Mouse (Mus musculus) kidney, postnatal 0 days (tissue): ENCODE data around the gene Taf1c. TPM values are rescaled to one million over a fixed set of nuclear protein-coding genes. Genes with fewer than 3 reads are reported as not detected.
A peak's percentile ranks its signal among the peaks of the same experiment; 100 is the strongest.

ENCODE experiments used
- ATAC-seq: fragments of 200-750 bp; cut with Nextera tagmentation; replicated peaks from 2 replicates; pipeline ENCODE4 v1.8.0; 2017; ENCODE audit warnings: low read depth, moderate number of reproducible peaks, moderate TSS enrichment, moderate library complexity; ENCODE audit not compliant: low FRiP score
- DNase-seq: peaks from one replicate; pipeline ENCODE4 v3.0.0-alpha.2; 2016; ENCODE audit warnings: low spot score
- H3K27ac ChIP-seq: fragments of 300-500 bp; sonication (generic); 2 replicates; pipeline ENCODE4 v1.5.1; 2014; ENCODE audit warnings: mild to moderate bottlenecking
- H3K27me3 ChIP-seq: fragments of 300-500 bp; sonication (generic); 2 replicates; pipeline ENCODE4 v1.6.1; 2014; ENCODE audit warnings: low read length, mixed read lengths; ENCODE audit not compliant: insufficient read depth
- H3K36me3 ChIP-seq: fragments of 300-500 bp; sonication (generic); 2 replicates; pipeline ENCODE4 v1.6.1; 2014; ENCODE audit warnings: low read length, mixed read lengths; ENCODE audit not compliant: insufficient read depth
- H3K4me1 ChIP-seq: fragments of 300-500 bp; sonication (generic); replicated peaks from 2 replicates; pipeline ENCODE4 v1.6.1; 2014; ENCODE audit warnings: antibody characterized with exemption, low read length, mixed read lengths; ENCODE audit not compliant: insufficient read depth
- H3K4me2 ChIP-seq: fragments of 300-500 bp; sonication (generic); 2 replicates; pipeline ENCODE4 v1.6.1; 2014; ENCODE audit warnings: mild to moderate bottlenecking, low read length, moderate library complexity, mixed read lengths
- H3K4me3 ChIP-seq: fragments of 300-500 bp; sonication (generic); replicated peaks from 2 replicates; pipeline ENCODE4 v1.5.1; 2014; ENCODE audit warnings: low read depth, low read length
- H3K9ac ChIP-seq: fragments of 300-500 bp; sonication (generic); 2 replicates; pipeline ENCODE4 v1.6.1; 2014; ENCODE audit warnings: low read depth, low read length
- H3K9me3 ChIP-seq: fragments of 300-500 bp; sonication (generic); replicated peaks from 2 replicates; pipeline ENCODE4 v1.6.1; 2016; ENCODE audit warnings: low read length, inconsistent platforms, mixed read lengths
- CTCF ChIP-seq: IDR thresholded peaks from 2 replicates; pipeline ENCODE4 v1.5.1; 2016; ENCODE audit warnings: antibody characterized with exemption, low read depth, mild to moderate bottlenecking, moderate library complexity
- WGBS: fragments of 180-500 bp; shearing (Covaris S2); extraction: QIAGEN DNeasy Blood & Tissue Kit; methylation state at CpG from one replicate; pipeline ENCODE4 v1.1.7; 2014; 5-methylcytosine and 5-hydroxymethylcytosine counted together
- polyA plus RNA-seq: library from polyadenylated mRNA; unstranded; fragments of >200 nt; fragmentation: Nextera tagmentation; extraction: Ambion mirVana; gene quantifications from 2 replicates; pipeline ENCODE4 v1.2.1, GENCODE M21; 2015

Gene Taf1c
- polyA plus RNA-seq, 1 experiment from 2014 or later = 8.3 TPM

GRCm38 (mm10) chr8:119548560-119549113 lies 56.4 kb downstream of the Taf1c start:
- H3K4me1 ChIP-seq = 0 out of 2 replicates have a peak, but pooled peaks cover 4% of the 10 kb centered on the region
- no peaks in the 10 kb centered on the region for H3K27me3 ChIP-seq
- H3K4me2 ChIP-seq = no peak overlapping the region
- H3K27ac ChIP-seq = no peak overlapping the region
- WGBS = 55% methylated on average over 7 of the region's 7 CpGs
- H3K9ac ChIP-seq = 0 out of 2 replicates have a peak overlapping the region, but pooled peaks have one; percentile 31
- peaks cover 20% of the 10 kb centered on the region for H3K36me3 ChIP-seq
- ATAC-seq (no peak), DNase-seq (no peak)
- no peak for TF ChIP-seq CTCF
- no peaks in the 10 kb centered on the region for H3K9me3 ChIP-seq
- no peak overlapping the region for H3K4me3 ChIP-seq

Other genes starting within 250 kb of the Taf1c start
- gene Mlycd, start 210.3 kb downstream of the Taf1c start, polyA plus RNA-seq = 19.5 and 21.9 TPM in 2 replicates
- gene Osgin1, start 171.1 kb downstream of the Taf1c start, polyA plus RNA-seq = 4.1 and 4.4 TPM in 2 replicates
- gene Necab2, start 158.5 kb downstream of the Taf1c start, polyA plus RNA-seq = 0.61 and 0.79 TPM in 2 replicates
- 0.06 TPM in 1 of 2 replicates, not detected in the other for gene Slc38a8, start 103.5 kb downstream of the Taf1c start, polyA plus RNA-seq
- gene Mbtps1, start 46.5 kb downstream of the Taf1c start, polyA plus RNA-seq = 78.4 and 86.9 TPM in 2 replicates
- 27.1 and 29.4 TPM in 2 replicates for gene Hsdl1, start 30.0 kb downstream of the Taf1c start, polyA plus RNA-seq
- gene Dnaaf1, start 30.0 kb downstream of the Taf1c start, polyA plus RNA-seq = 0.22 and 0.24 TPM in 2 replicates
- not detected in 2 replicates for gene Adad2, start 7.5 kb upstream of the Taf1c start, polyA plus RNA-seq
- 0.14 and 0.28 TPM in 2 replicates for gene Kcng4, start 30.5 kb upstream of the Taf1c start, polyA plus RNA-seq
- 6.2 and 6.9 TPM in 2 replicates for gene Wfdc1, start 61.1 kb upstream of the Taf1c start, polyA plus RNA-seq
- 1.3 and 1.6 TPM in 2 replicates for gene Atp2c2, start 94.8 kb upstream of the Taf1c start, polyA plus RNA-seq
- 11.8 and 11.9 TPM in 2 replicates for gene Tldc1, start 173.2 kb upstream of the Taf1c start, polyA plus RNA-seq
- gene Cotl1, start 235.3 kb upstream of the Taf1c start, polyA plus RNA-seq = 101 and 117 TPM in 2 replicates